Mouse (Mus musculus): Measurements from ENCODE around the gene Kcnq5. TPM values are rescaled to one million over a fixed set of nuclear protein-coding genes. Genes with fewer than 3 reads are reported as not detected.

The Kcnq5 gene
- 0.95 and 1.1 TPM in 2 replicates for polyA plus RNA-seq (2015; fragmentation: Nextera tagmentation; extraction: Ambion mirVana)

DNA sequence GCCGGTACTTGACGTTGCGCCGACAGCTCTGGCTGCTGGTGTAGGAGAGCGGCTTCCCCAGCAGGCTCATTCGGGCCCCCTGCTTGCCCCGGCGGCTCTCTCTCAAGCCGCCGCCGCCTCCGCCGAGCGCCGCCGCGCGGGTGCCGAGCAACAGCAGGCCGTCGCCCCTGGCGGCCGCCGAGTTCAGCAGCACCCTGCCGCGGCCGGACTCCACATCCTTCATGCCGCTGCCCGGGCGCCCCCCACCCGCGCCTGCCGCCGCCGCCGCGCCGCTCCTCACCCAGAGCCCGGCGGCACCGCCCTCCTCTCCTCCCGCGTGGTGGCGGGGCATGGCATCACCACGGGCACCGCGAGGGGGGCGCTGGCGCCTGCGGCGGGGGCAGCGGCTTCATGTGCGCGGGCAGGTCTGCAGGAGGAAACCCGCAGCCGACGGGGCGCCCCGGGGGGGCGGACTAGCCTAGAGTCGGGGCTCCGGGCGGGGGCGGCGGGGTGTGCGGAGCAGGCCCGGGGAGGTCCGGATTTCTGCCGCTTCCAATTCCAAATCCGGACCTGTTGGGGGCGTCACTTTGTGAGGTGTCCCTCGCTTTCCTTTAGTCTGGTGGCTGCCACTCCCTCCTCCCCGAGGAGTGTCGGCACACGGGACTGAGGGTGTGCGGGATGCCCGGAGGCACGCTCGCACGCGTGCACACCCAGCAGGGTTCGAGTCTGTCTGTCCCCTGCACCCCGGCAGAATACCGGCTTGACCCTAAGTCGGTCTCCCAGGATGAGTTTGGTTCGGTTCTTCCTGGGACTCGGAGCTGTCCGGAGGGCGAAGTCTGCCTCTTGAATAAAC, at the start of gene Kcnq5:
Gene Kcnq5 (minus strand): TSS at position 692 of the 832 bp plus-strand sequence.
- Histone ChIP-seq H3K9me3 (ENCODE audit: low read length) (no peaks in the 10 kb centered on the region), H3K9ac (replicated peaks; ENCODE audit: low read length) (peak within 1 kb of the TSS; percentile 70), H3K36me3 (ENCODE audit: insufficient read depth, low read length) (no peaks in the 10 kb centered on the region), H3K27me3 (ENCODE audit: insufficient read depth, low read length) (peaks cover 6% of the 10 kb centered on the region), H3K4me3 (ENCODE audit: low read length) (peak within 1 kb of the TSS; percentile 69), H3K4me1 (ENCODE audit: insufficient read depth, low read length) (peaks cover 22% of the 10 kb centered on the region; the same call in 1 of the 2 replicates), H3K4me2 (replicated peaks; ENCODE audit: low read depth, low read length) (peak within 1 kb of the TSS; percentile 99), H3K27ac (ENCODE audit: low read length) (no peak within 1 kb of the TSS)
- under 1% methylated on average over 63 of the region's 89 CpGs for WGBS
- peak; percentile 88 for ATAC-seq (ENCODE audit: low FRiP score, low TSS enrichment)

- H3K9me3 ChIP-seq (ENCODE audit: low read length): no peaks in the 10 kb centered on the region
- H3K36me3 ChIP-seq (ENCODE audit: insufficient read depth, low read length): no peaks in the 10 kb centered on the region
- no peak overlapping the region for H3K9ac ChIP-seq (replicated peaks; ENCODE audit: low read length)
- H3K4me3 ChIP-seq (ENCODE audit: low read length): no peak overlapping the region
- H3K27me3 ChIP-seq (ENCODE audit: insufficient read depth, low read length): no peaks in the 10 kb centered on the region
- H3K4me2 ChIP-seq (replicated peaks; ENCODE audit: low read depth, low read length): no peak overlapping the region
- H3K4me1 ChIP-seq (ENCODE audit: insufficient read depth, low read length): no peaks in the 10 kb centered on the region
- ATAC-seq (ENCODE audit: low FRiP score, low TSS enrichment): no peak
- H3K27ac ChIP-seq (ENCODE audit: low read length): no peak overlapping the region
These were observed 18.0 kb upstream of the Kcnq5 start for GRCm38 (mm10) chr1:21979755-21980154.

GRCm38 (mm10) chr1:21979292-21979691, 17.6 kb upstream of the Kcnq5 start:
- H3K4me3 ChIP-seq (ENCODE audit: low read length): no peak overlapping the region
- H3K4me2 ChIP-seq (replicated peaks; ENCODE audit: low read depth, low read length): no peak overlapping the region
- H3K4me1 ChIP-seq (ENCODE audit: insufficient read depth, low read length): no peaks in the 10 kb centered on the region
- H3K9me3 ChIP-seq (ENCODE audit: low read length): no peaks in the 10 kb centered on the region
- no peak overlapping the region for H3K27ac ChIP-seq (ENCODE audit: low read length)
- no peaks in the 10 kb centered on the region for H3K36me3 ChIP-seq (ENCODE audit: insufficient read depth, low read length)
- no peaks in the 10 kb centered on the region for H3K27me3 ChIP-seq (ENCODE audit: insufficient read depth, low read length)
- ATAC-seq (ENCODE audit: low FRiP score, low TSS enrichment): no peak
- WGBS: 40% methylated on average over 1 of the region's 1 CpGs
- H3K9ac ChIP-seq (replicated peaks; ENCODE audit: low read length): no peak overlapping the region

DNA sequence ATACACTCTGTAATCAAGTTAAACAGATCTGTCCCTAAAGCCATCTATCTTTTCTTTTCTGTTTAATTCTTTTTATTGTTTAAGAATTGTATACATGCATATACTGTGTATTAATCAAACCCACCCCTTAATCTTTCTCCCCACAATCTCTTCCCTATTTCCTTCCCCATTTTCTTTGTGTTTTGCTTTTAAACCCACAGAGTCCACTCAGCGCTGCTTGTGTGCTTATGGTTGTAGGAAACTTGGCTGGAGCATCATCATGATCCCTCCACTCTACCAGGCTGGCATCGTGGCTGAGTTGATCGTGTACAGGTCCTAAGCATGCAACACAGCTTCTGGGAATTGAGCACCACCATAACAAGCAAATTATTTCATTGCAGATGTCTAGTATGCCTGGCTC, 12.3 kb upstream of the Kcnq5 start:
- Histone ChIP-seq H3K4me3 (ENCODE audit: low read length) (no peak overlapping the region), H3K36me3 (ENCODE audit: insufficient read depth, low read length) (no peaks in the 10 kb centered on the region), H3K9me3 (ENCODE audit: low read length) (no peaks in the 10 kb centered on the region), H3K9ac (replicated peaks; ENCODE audit: low read length) (no peak overlapping the region), H3K27me3 (ENCODE audit: insufficient read depth, low read length) (no peaks in the 10 kb centered on the region), H3K4me2 (replicated peaks; ENCODE audit: low read depth, low read length) (no peak overlapping the region), H3K27ac (ENCODE audit: low read length) (no peak overlapping the region), H3K4me1 (ENCODE audit: insufficient read depth, low read length) (no peaks in the 10 kb centered on the region)
- 93% methylated on average over 3 of the region's 3 CpGs for WGBS
- no peak for ATAC-seq (ENCODE audit: low FRiP score, low TSS enrichment)

GRCm38 (mm10) chr1:21967139-21967538, 5.4 kb upstream of the Kcnq5 start:
- ATAC-seq (ENCODE audit: low FRiP score, low TSS enrichment): no peak
- Histone ChIP-seq H3K4me2 (replicated peaks; ENCODE audit: low read depth, low read length) (no peak overlapping the region), H3K9ac (replicated peaks; ENCODE audit: low read length) (no peak overlapping the region), H3K36me3 (ENCODE audit: insufficient read depth, low read length) (no peaks in the 10 kb centered on the region), H3K27me3 (ENCODE audit: insufficient read depth, low read length) (peaks cover 6% of the 10 kb centered on the region; the same call in 1 of the 2 replicates), H3K27ac (ENCODE audit: low read length) (no peak overlapping the region), H3K4me3 (ENCODE audit: low read length) (no peak overlapping the region), H3K9me3 (ENCODE audit: low read length) (no peaks in the 10 kb centered on the region), H3K4me1 (ENCODE audit: insufficient read depth, low read length) (peaks cover 10% of the 10 kb centered on the region; the same call in 1 of the 2 replicates)
- 76% methylated on average over 3 of the region's 3 CpGs for WGBS

DNA sequence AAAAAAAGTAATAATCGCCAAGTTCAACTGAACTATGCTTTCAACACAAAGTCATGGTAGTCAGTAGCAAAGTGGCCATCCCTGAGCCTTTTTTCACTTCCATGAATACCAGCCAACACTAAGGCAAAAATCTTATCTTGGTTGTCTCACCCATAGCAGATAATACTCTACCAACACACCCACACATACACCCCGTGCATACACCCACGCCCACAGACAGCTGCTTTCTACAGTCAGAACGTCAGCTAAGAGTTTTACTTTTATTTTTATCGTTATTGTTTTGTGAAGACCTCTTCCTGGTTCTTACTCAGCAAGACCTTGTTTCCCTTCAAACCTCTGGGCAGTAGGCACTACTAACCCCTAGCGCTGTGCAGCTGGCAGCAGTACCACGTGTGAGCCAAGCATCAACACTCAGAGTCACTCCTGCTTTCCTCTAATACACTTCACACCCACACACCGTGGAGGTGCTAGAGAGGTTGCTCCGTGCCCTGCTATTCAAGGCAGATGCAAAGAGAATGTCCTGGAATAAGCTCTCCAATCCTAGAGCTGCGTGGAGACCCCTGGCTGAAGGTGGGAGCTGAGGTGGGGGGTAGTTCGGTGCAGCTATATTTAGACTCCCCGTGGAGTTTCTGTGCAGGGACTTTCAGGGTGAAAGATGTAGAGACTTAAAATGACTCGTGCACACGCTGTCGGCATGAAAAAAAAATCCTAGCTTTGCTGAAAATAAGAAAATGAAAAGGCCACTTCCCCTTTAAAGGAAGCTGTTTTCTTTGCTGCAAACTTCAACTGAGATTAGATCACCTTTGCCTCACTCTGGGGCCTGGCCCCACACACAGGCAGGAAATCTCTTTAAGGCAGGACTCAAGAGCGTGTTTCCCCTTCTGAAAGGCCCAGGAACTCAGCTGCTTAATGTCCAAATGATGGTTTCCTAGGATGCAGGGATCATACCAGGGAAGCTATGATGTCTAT, 1.4 kb upstream of the Kcnq5 start:
- Histone ChIP-seq H3K4me3 (ENCODE audit: low read length) (no peak overlapping the region), H3K9ac (replicated peaks; ENCODE audit: low read length) (no peak overlapping the region), H3K4me2 (replicated peaks; ENCODE audit: low read depth, low read length) (no peak overlapping the region), H3K27ac (ENCODE audit: low read length) (no peak overlapping the region), H3K36me3 (ENCODE audit: insufficient read depth, low read length) (no peaks in the 10 kb centered on the region), H3K9me3 (ENCODE audit: low read length) (no peaks in the 10 kb centered on the region), H3K27me3 (ENCODE audit: insufficient read depth, low read length) (peaks cover 6% of the 10 kb centered on the region), H3K4me1 (ENCODE audit: insufficient read depth, low read length) (peaks cover 22% of the 10 kb centered on the region; the same call in 1 of the 2 replicates)
- ATAC-seq (ENCODE audit: low FRiP score, low TSS enrichment): no peak
- WGBS: 41% methylated on average over 16 of the region's 16 CpGs

DNA sequence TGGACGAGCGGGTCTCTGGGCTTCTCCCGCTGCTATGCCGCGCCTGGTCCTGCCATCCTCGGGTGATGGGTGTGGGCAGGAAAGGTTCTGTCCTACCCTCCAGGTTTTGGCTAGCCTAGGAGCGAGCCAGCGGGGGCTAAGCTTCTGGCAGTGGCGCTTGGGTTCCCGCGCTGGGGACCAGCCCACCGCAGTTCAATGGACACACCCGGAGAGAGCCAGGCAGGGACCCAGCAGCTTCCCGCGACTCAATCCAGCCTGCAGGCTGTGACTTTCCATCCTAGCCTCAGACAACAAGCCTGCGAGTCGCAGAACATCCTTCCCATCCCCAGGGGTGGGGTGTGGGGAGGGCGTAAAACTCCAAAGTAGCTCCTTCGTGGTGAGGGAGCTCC, 335 bp upstream of the Kcnq5 start:
- peak overlapping the region; percentile 69 for H3K4me3 ChIP-seq (ENCODE audit: low read length)
- peaks cover 6% of the 10 kb centered on the region for H3K27me3 ChIP-seq (ENCODE audit: insufficient read depth, low read length)
- H3K4me1 ChIP-seq (ENCODE audit: insufficient read depth, low read length): peaks cover 22% of the 10 kb centered on the region; the same call in 1 of the 2 replicates
- peak overlapping the region; percentile 99 for H3K4me2 ChIP-seq (replicated peaks; ENCODE audit: low read depth, low read length)
- no peak overlapping the region for H3K27ac ChIP-seq (ENCODE audit: low read length)
- no peaks in the 10 kb centered on the region for H3K36me3 ChIP-seq (ENCODE audit: insufficient read depth, low read length)
- no peaks in the 10 kb centered on the region for H3K9me3 ChIP-seq (ENCODE audit: low read length)
- peak overlapping the region; percentile 70 for H3K9ac ChIP-seq (replicated peaks; ENCODE audit: low read length)
- peak; percentile 50 for ATAC-seq (ENCODE audit: low FRiP score, low TSS enrichment)
- WGBS: under 1% methylated on average over 19 of the region's 19 CpGs

DNA sequence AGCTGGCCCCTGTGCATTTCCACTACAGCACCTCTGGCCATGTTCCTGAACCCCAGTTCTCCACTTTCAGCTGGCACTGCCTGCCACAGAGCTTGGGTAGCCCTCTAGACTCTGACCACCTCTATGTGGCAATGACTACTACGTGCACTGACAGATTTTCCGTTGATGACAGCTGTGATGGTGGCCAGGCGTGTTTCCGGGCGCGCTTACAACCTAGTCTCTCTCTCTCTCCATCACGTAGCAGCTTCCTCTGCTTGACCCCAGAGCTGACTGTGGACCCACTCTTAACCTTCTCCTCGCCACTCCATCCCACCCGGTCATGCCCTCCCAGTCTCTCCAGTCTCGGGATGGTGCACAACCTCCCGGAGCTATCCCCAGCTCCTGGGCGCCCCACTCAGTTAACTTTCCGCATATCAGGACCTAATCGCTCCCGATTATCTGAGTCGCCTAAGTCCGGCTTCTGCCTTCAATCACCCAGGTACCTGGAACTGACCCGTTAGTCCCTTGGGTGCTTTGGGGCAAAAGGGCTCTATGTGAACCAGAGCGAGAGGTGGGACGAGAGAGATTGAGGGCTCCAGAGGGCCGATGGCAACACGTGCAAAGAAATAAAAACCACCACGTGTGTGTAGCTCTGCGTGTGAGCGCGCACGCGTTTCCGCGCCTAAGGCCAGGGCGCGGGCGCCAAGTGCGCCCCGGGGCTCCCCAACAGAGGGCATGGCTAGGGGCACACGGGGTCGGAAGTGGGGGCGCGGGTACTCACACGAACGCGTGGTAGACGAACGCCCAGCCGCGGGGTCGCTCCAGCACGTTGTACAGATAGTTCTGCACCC, 1.1 kb downstream of the Kcnq5 start:
- Histone ChIP-seq H3K9ac (replicated peaks; ENCODE audit: low read length) (peak overlapping the region; percentile 70), H3K27me3 (ENCODE audit: insufficient read depth, low read length) (peaks cover 6% of the 10 kb centered on the region), H3K4me1 (ENCODE audit: insufficient read depth, low read length) (peaks cover 22% of the 10 kb centered on the region; the same call in 1 of the 2 replicates), H3K9me3 (ENCODE audit: low read length) (no peaks in the 10 kb centered on the region), H3K27ac (ENCODE audit: low read length) (no peak overlapping the region), H3K36me3 (ENCODE audit: insufficient read depth, low read length) (no peaks in the 10 kb centered on the region), H3K4me3 (ENCODE audit: low read length) (peak overlapping the region; percentile 69), H3K4me2 (replicated peaks; ENCODE audit: low read depth, low read length) (peak overlapping the region; percentile 99)
- peak; percentile 46 for ATAC-seq (ENCODE audit: low FRiP score, low TSS enrichment)
- under 1% methylated on average over 48 of the region's 48 CpGs for WGBS

DNA sequence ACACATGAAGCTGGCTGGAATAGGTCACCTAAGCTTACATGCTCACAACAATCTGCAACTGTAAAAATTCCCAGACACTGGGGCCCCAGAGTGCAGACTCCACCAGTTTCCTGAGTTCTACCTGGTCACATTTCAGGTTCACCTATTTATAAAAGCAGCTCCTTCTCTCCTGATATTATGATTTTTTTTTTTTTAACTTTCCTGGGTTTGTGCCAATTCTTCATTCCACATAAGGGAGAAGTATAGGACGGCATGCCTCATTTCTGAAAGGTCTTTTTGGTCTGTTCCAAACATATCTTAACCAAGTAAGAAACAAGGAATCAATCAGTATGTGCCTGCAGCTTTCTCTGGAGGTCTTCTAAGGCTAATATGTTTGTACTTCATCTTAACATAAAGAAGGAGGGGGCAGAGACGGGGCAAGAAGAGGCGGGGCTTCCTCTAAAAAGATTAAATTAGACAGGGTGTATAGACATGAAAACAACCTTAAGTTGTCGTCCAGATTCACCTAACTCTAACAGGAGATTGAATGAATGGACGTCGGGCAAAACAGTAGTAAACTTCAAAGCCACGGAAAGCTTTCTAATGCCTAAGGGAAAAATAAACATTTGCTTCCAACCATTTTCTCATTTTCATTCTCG, 2.0 kb downstream of the Kcnq5 start:
- Histone ChIP-seq H3K27me3 (ENCODE audit: insufficient read depth, low read length) (peaks cover 6% of the 10 kb centered on the region), H3K9me3 (ENCODE audit: low read length) (no peaks in the 10 kb centered on the region), H3K36me3 (ENCODE audit: insufficient read depth, low read length) (no peaks in the 10 kb centered on the region), H3K9ac (replicated peaks; ENCODE audit: low read length) (no peak overlapping the region), H3K27ac (ENCODE audit: low read length) (no peak overlapping the region), H3K4me2 (replicated peaks; ENCODE audit: low read depth, low read length) (peak overlapping the region; percentile 99), H3K4me3 (ENCODE audit: low read length) (peak overlapping the region; percentile 69; the same call in 1 of the 2 replicates), H3K4me1 (ENCODE audit: insufficient read depth, low read length) (peaks cover 22% of the 10 kb centered on the region; the same call in 1 of the 2 replicates)
- WGBS: 20% methylated on average over 8 of the region's 8 CpGs
- ATAC-seq (ENCODE audit: low FRiP score, low TSS enrichment): no peak
